Mouse (Mus musculus): ENCODE measurements around the gene Cenpp.

- TF ChIP-seq CTCF (IDR thresholded peaks at IDR 0.05; ENCODE audit: borderline replicate concordance, control insufficient read depth, extremely low read depth, insufficient read depth, low read length, poor library complexity) (no peak), POLR2A (IDR thresholded peaks at IDR 0.05; ENCODE audit: control insufficient read depth, extremely low read depth, insufficient read depth, low read length, poor library complexity) (no peak)
Observed at GRCm38 (mm10) chr13:49586062-49586461, 66.5 kb downstream of the Cenpp start.
